Mouse (Mus musculus) brain, adult 2 months (tissue): ENCODE results near the gene Actr5.

Source experiments
- DNase-seq: peaks from one replicate; pipeline ENCODE4 v3.0.0; 2011; ENCODE audit warnings: low read depth, low spot score

The Actr5 gene

GRCm38 (mm10) chr2:158684910-158685309 is 60.2 kb downstream of the Actr5 start:
- peak; percentile 53 for DNase-seq

GRCm38 (mm10) chr2:158686394-158686793 is 61.7 kb downstream of the Actr5 start:
- no peak for DNase-seq

- peak; percentile 88 for DNase-seq
Observed at GRCm38 (mm10) chr2:158687804-158688241, 63.1 kb downstream of the Actr5 start.
